ENCODE assay signal across 8 mouse cellular contexts in the genomic region with DNA sequence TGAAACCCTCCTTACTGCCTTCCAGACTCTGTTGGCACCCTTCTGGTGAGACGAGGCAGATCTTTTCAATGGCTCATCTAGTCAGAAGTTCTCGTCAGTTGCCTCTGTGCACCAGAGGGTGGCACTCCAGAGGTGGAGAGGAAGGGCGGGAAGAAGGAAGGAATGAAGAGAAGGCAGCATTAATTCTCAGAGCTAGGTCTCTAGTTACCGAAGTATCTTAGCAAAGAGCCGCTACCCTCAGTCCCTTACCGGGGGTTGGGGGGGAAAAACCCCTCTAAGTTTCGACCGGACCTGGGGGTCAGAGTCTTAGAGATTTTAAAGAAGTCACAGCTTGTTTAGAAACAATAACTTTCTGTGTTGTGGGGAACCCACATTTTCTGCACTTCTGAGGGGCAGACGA. TPM values are rescaled to one million over a fixed set of nuclear protein-coding genes. Genes with fewer than 3 reads are reported as not detected.
A peak's percentile ranks its signal among the peaks of the same experiment; 100 is the strongest.
DNase-seq lines count a peak whose midpoint lies in the region; ATAC-seq and TF ChIP-seq lines count a peak whose summit lies in the region.

No protein-coding gene starts in this region.

- no peak for ATAC-seq in liver, embryonic 13.5 days (ENCODE audit: low read depth)

- TF ChIP-seq POLR2A in cortical plate, adult 2 months (IDR thresholded peaks at IDR 0.05; ENCODE audit: extremely low read depth, insufficient read depth, low read length), result no peak
- no peak for TF ChIP-seq POLR2A in heart, adult 2 months (IDR thresholded peaks at IDR 0.05; ENCODE audit: insufficient read depth, low read depth, low read length)
- TF ChIP-seq POLR2A in testis, adult 2 months (IDR thresholded peaks at IDR 0.05; ENCODE audit: control insufficient read depth, low read depth, low read length), result no peak

- H3K4me2 ChIP-seq in liver, embryonic 13.5 days, result peak overlapping the region; percentile 99

- no peaks in the 10 kb centered on the region for H3K9me3 ChIP-seq in liver, embryonic 13.5 days (replicated peaks)

- peaks cover 4% of the 10 kb centered on the region for H3K4me1 ChIP-seq in cortical plate, adult 2 months (ENCODE audit: control insufficient read depth, insufficient read depth, low read length)
- H3K4me1 ChIP-seq in heart, adult 2 months (ENCODE audit: control insufficient read depth, insufficient read depth, low read length), result peaks cover 8% of the 10 kb centered on the region
- peaks cover 45% of the 10 kb centered on the region for H3K4me1 ChIP-seq in liver, embryonic 13.5 days (replicated peaks)
- H3K4me1 ChIP-seq in testis, adult 2 months (ENCODE audit: control insufficient read depth, insufficient read depth, low read length), result peaks cover 35% of the 10 kb centered on the region

- no peak overlapping the region for H3K9ac ChIP-seq in heart, adult 2 months (ENCODE audit: low read depth, low read length)
- no peak overlapping the region for H3K9ac ChIP-seq in liver, embryonic 13.5 days

- intact Hi-C loops in heart, adult 2 months (cut with DNase I), result loop anchor here (1.0 to 5.0 kb wide), 4 partner anchors 122 to 450 kb away; no protein-coding TSS in a partner anchor

- H3K4me3 ChIP-seq in layer of hippocampus, adult 2 months, result peak overlapping the region; percentile 8; the same call in 1 of the 2 replicates
- no peak overlapping the region for H3K4me3 ChIP-seq in cortical plate, adult 2 months (ENCODE audit: insufficient read depth, low read length)
- H3K4me3 ChIP-seq in heart, adult 2 months, result peak overlapping the region; percentile 32; the same call in 1 of the 2 replicates
- H3K4me3 ChIP-seq in liver, embryonic 13.5 days (replicated peaks), result peak overlapping the region; percentile 81
- peak overlapping the region; percentile 45; the same call in 1 of the 2 replicates for H3K4me3 ChIP-seq in testis, adult 2 months (ENCODE audit: control insufficient read depth, low read depth, low read length)

- 2% methylated on average over 9 of the region's 9 CpGs for WGBS in heart, adult 2 months
- WGBS in liver, embryonic 13.5 days (ENCODE audit: insufficient replicate concordance), result under 1% methylated on average over 9 of the region's 9 CpGs

- no peaks in the 10 kb centered on the region for H3K79me2 ChIP-seq in heart, adult 2 months (replicated peaks; ENCODE audit: control insufficient read depth, insufficient read depth, low read length)

- H3K27me3 ChIP-seq in heart, adult 2 months (ENCODE audit: control insufficient read depth, insufficient read depth, low read length), result no peaks in the 10 kb centered on the region
- H3K27me3 ChIP-seq in liver, embryonic 13.5 days, result peaks cover 60% of the 10 kb centered on the region
- peaks cover 3% of the 10 kb centered on the region; the same call in 1 of the 2 replicates for H3K27me3 ChIP-seq in testis, adult 2 months (ENCODE audit: control insufficient read depth, insufficient read depth, low read length)

- no peak overlapping the region for H3K27ac ChIP-seq in layer of hippocampus, adult 2 months
- H3K27ac ChIP-seq in cortical plate, adult 2 months (ENCODE audit: insufficient read depth, low read length), result no peak overlapping the region
- no peak overlapping the region for H3K27ac ChIP-seq in heart, adult 2 months
- H3K27ac ChIP-seq in liver, embryonic 13.5 days, result no peak overlapping the region
- H3K27ac ChIP-seq in testis, adult 2 months (ENCODE audit: control insufficient read depth, insufficient read depth, low read depth, low read length), result no peak overlapping the region

- TF ChIP-seq EP300 in heart, adult 2 months (IDR thresholded peaks at IDR 0.05; ENCODE audit: insufficient read depth, low read depth, low read length), result peak; percentile 65; the same call in 1 of the 2 replicates

- DNase-seq in layer of hippocampus, adult 2 months (ENCODE audit: low spot score in 2 of 2), result peak; percentile 61 to 64
- no peak for DNase-seq in layer of hippocampus, adult 9-11 months
- DNase-seq in heart, adult 2 months, result peak; percentile 69 to 75
- peak; percentile 71 for DNase-seq in kidney, adult 18-20 months
- DNase-seq in liver, embryonic 13.5 days, result no peak
- DNase-seq in naive thymus-derived CD4-positive, alpha-beta T cell, adult 2 months (ENCODE audit: low read depth), result peak; percentile 82

- peak; percentile 92 for TF ChIP-seq CTCF in layer of hippocampus, adult 2 months (conservative IDR thresholded peaks at IDR 0.05)
- TF ChIP-seq CTCF in cortical plate, adult 2 months (IDR thresholded peaks at IDR 0.05; ENCODE audit: extremely low read depth, insufficient read depth, low read length), result peak; percentile 87
- TF ChIP-seq CTCF in heart, adult 2 months (IDR thresholded peaks at IDR 0.05), result peak; percentile 87
- TF ChIP-seq CTCF in testis, adult 2 months (IDR thresholded peaks at IDR 0.05; ENCODE audit: control insufficient read depth, insufficient read depth, insufficient replicate concordance, low read depth, low read length), result peak; percentile 54; the same call in 1 of the 2 replicates

- H3K36me3 ChIP-seq in heart, adult 2 months (ENCODE audit: control insufficient read depth, insufficient read depth, low read length), result no peaks in the 10 kb centered on the region
- H3K36me3 ChIP-seq in liver, embryonic 13.5 days, result no peaks in the 10 kb centered on the region
- no peaks in the 10 kb centered on the region for H3K36me3 ChIP-seq in testis, adult 2 months (ENCODE audit: control insufficient read depth, insufficient read depth, low read length)

RNA-seq across cellular contexts. Expression of a gene that starts 3.3 kb away (rescaled TPM):
- total RNA-seq in layer of hippocampus, adult 2 months (2021), result 1 to 10 TPM; 5.6 to 9.0 TPM
- 4.1 and 4.6 TPM in 2 replicates for polyA plus RNA-seq in cortical plate, adult 2 months (2012; rRNA removed)
- total RNA-seq in heart, adult 2 months (2021), result 10 to 100 TPM; 13.5 to 19.9 TPM
- 10.9 and 14.9 TPM in 2 replicates for polyA plus RNA-seq in heart, adult 2 months (2012; rRNA removed)
- polyA plus RNA-seq in liver, embryonic 13.5 days (2015; fragmentation: Nextera tagmentation; extraction: Ambion mirVana), result 5.1 and 6.8 TPM in 2 replicates
- 59.1 and 63.3 TPM in 2 replicates for polyA plus RNA-seq in testis, adult 2 months (2012; rRNA removed)

Comparison
In these comparisons a context has a peak if more than half of its experiments do, and no peak if none do; other contexts are left out.
1. DNase-seq: peak in layer of hippocampus, adult 2 months (2 of 2), heart, adult 2 months (2 of 2), kidney, adult 18-20 months (single experiment) and naive thymus-derived CD4-positive, alpha-beta T cell, adult 2 months (single experiment); none in layer of hippocampus, adult 9-11 months (single experiment) and liver, embryonic 13.5 days (single experiment).
2. Peak in every context shown above with its lines, with median percentiles within 50 percentile points of each other: CTCF ChIP-seq.